ENCODE assay signal across 9 mouse cellular contexts in the genomic region with DNA sequence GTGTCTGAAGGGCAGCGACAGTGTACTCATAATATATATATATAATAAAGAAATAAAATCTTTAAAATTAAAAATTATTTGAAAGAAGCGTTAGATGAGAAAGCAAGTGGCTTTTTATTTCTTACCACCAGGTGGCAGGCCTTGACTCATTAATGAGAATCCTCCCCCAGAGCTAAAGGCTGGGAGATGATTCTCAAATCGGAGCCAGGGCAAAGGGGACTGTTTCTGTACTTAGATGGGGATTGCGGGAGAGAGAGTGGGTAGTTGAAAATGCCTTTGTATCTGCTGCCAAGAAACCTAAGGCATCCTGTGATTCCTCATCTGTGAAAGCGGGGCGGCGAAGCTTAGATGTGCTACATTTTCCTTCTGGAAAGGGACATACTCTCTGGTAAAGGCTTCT. TPM values are rescaled to one million over a fixed set of nuclear protein-coding genes. Genes with fewer than 3 reads are reported as not detected.
A peak's percentile ranks its signal among the peaks of the same experiment; 100 is the strongest.
DNase-seq lines count a peak whose midpoint lies in the region; ATAC-seq and TF ChIP-seq lines count a peak whose summit lies in the region.
"Had no signal": no experiment of that assay in that cellular context is flagged by ENCODE, and none has a peak within 500 bp of the region (broad histone marks: within the 10 kb centered on the region; RNA-seq: fewer than 3 reads in every experiment).

No protein-coding gene starts in this region.

- H3K4me2 ChIP-seq in hindbrain, postnatal 0 days (ENCODE audit: low read depth, low read length) = peak overlapping the region; percentile 35; the same call in 1 of the 2 replicates
- H3K4me2 ChIP-seq: heart, embryonic 13.5 days had no signal

- H3K4me1 ChIP-seq in hindbrain, postnatal 0 days (ENCODE audit: insufficient read depth, low read length) = no peaks in the 10 kb centered on the region

- peak; percentile 74 for TF ChIP-seq CTCF in hindbrain, postnatal 0 days (IDR thresholded peaks at IDR 0.05; ENCODE audit: low read depth)

- 9% methylated on average over 7 of the region's 7 CpGs for WGBS in hindbrain, postnatal 0 days

- H3K9me3 ChIP-seq in hindbrain, postnatal 0 days (ENCODE audit: low read length) = no peaks in the 10 kb centered on the region
- H3K9me3 ChIP-seq: heart, embryonic 13.5 days had no signal

- peak; percentile 37 to 81 for DNase-seq in adrenal gland, adult (ENCODE audit: inconsistent age in 2 of 2, low spot score in 1 of 2)
- no peak for DNase-seq in adrenal gland, postnatal 4 days (ENCODE audit: low spot score in 2 of 2)
- peak; percentile 9 for DNase-seq in ovary, postnatal 36 days (ENCODE audit: low spot score)
- no peak for DNase-seq in ovary, postnatal 10 days (ENCODE audit: low spot score)
- peak; percentile 43 for DNase-seq in cerebellum, adult 9-11 months
- DNase-seq in hindbrain, postnatal 0 days (ENCODE audit: low spot score) = peak; percentile 84
- peak; percentile 9 to 50 for DNase-seq in lung, adult 18-20 months
- DNase-seq in right cerebral cortex, adult 18-20 months = peak; percentile 46

- H3K27me3 ChIP-seq in hindbrain, postnatal 0 days (ENCODE audit: insufficient read depth, low read length) = peaks cover 5% of the 10 kb centered on the region; the same call in 1 of the 2 replicates

- ATAC-seq in hindbrain, postnatal 0 days = no peak

- no peaks in the 10 kb centered on the region for H3K36me3 ChIP-seq in hindbrain, postnatal 0 days (ENCODE audit: insufficient read depth, low read length)
- H3K36me3 ChIP-seq: heart, embryonic 13.5 days had no signal

- no peak overlapping the region for H3K4me3 ChIP-seq in hindbrain, postnatal 0 days (ENCODE audit: low read length)
- H3K4me3 ChIP-seq: heart, embryonic 13.5 days had no signal

- H3K27ac ChIP-seq in hindbrain, postnatal 0 days = no peak overlapping the region
- H3K27ac ChIP-seq: heart, embryonic 13.5 days had no signal

- no peak overlapping the region for H3K9ac ChIP-seq in hindbrain, postnatal 0 days (replicated peaks; ENCODE audit: low read length)
- H3K9ac ChIP-seq: heart, embryonic 13.5 days had no signal

RNA-seq across cellular contexts. Expression of a gene that starts 26.4 kb away (rescaled TPM):
- total RNA-seq in adrenal gland, postnatal 4 days (2021) = 10 to 100 TPM; 31.3 to 33.2 TPM
- total RNA-seq in hindbrain, postnatal 0 days (2014; rRNA removed) = 20.0 and 34.0 TPM in 2 replicates
- polyA plus RNA-seq in hindbrain, postnatal 0 days (2015; fragmentation: Nextera tagmentation; extraction: Ambion mirVana) = 16.1 and 17.8 TPM in 2 replicates

RNA-seq across cellular contexts. Expression of a gene that starts 29.7 kb away (rescaled TPM):
- 1 to 10 TPM in 1 of 2 experiments, under 1 TPM in 1; 0.56 to 1.0 TPM for total RNA-seq in adrenal gland, postnatal 4 days (2021)
- total RNA-seq in hindbrain, postnatal 0 days (2014; rRNA removed) = 2.0 and 2.8 TPM in 2 replicates
- polyA plus RNA-seq in hindbrain, postnatal 0 days (2015; fragmentation: Nextera tagmentation; extraction: Ambion mirVana) = 1.5 and 1.6 TPM in 2 replicates

Comparison
In these comparisons a context has a peak if more than half of its experiments do, and no peak if none do; other contexts are left out.
1. DNase-seq: peak in adrenal gland, adult (2 of 2), ovary, postnatal 36 days (single experiment), cerebellum, adult 9-11 months (single experiment), hindbrain, postnatal 0 days (single experiment), lung, adult 18-20 months (2 of 2) and right cerebral cortex, adult 18-20 months (single experiment); none in adrenal gland, postnatal 4 days (0 of 2) and ovary, postnatal 10 days (single experiment).